Mouse (Mus musculus): ENCODE measurements around the gene Tmem108. TPM values are rescaled to one million over a fixed set of nuclear protein-coding genes. Genes with fewer than 3 reads are reported as not detected.
"Not testable (repeated sequence)": the region's sequence is repeated elsewhere in the genome, so short reads cannot be mapped to it uniquely, and the experiment has no call there.

Tmem108 gene
- total RNA-seq, 4 experiments from 2014 or later = not detected

- no peak for DNase-seq (ENCODE audit: low spot score in 2 of 2)
Measured at GRCm38 (mm10) chr9:103681741-103682330, 79.8 kb downstream of the Tmem108 start.

GRCm38 (mm10) chr9:103679234-103679633, 82.4 kb downstream of the Tmem108 start:
- no peak for DNase-seq (ENCODE audit: low spot score in 2 of 2)

- no peak for DNase-seq (ENCODE audit: low spot score in 2 of 2)
Measured at GRCm38 (mm10) chr9:103678531-103679060, 83.0 kb downstream of the Tmem108 start.

DNA sequence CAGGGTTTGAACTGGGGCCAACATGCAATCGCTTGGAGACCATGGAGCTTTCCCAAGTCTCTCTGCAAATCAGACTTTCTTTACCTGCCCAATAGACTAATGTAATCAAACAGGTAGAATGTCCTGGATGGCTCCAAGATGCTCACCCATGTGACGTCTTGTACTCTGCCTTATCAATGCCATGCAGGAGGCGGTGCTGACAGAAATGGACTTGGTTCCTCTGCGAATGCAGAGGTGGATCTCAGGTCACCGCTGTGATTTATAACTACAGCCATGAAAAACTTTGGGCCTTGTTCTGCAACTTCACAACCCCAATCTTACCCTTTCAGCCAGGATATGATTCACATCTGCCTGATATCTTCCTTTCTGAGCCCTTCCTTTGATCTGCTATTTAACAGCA, 83.8 kb downstream of the Tmem108 start:
- no peak for DNase-seq (ENCODE audit: low spot score in 2 of 2)

- no peak for DNase-seq (ENCODE audit: low spot score in 2 of 2)
Measured at GRCm38 (mm10) chr9:103675721-103676480, 85.7 kb downstream of the Tmem108 start.

DNA sequence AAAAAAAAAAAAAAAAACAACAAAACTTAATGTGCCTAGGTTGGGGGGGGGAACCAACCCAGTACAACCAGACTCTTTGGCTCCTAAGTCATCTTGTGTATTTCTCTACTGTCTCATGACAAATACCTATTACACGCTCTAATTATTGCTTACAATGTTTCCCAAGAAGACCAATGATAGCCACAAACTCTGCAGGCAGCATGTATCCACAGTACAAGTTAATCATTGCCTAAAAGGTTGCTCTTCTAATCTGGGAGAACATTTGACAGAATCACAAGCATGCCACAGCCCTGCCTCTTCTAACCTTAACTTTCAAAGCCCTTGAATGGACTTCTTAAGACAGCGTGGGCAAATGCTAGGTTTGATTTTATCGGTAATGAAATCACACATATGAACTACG, 88.8 kb downstream of the Tmem108 start:
- no peak for DNase-seq (ENCODE audit: low spot score in 2 of 2)

- not testable (repeated sequence) for DNase-seq (ENCODE audit: low spot score in 2 of 2)
Measured at GRCm38 (mm10) chr9:103670592-103671113, 91.0 kb downstream of the Tmem108 start.

GRCm38 (mm10) chr9:103668830-103669229, 92.8 kb downstream of the Tmem108 start:
- no peak for DNase-seq (ENCODE audit: low spot score in 2 of 2)

- DNase-seq (ENCODE audit: low spot score in 2 of 2) = no peak
Measured at GRCm38 (mm10) chr9:103665817-103666216, 95.8 kb downstream of the Tmem108 start.

GRCm38 (mm10) chr9:103664151-103664550, 97.5 kb downstream of the Tmem108 start:
- DNase-seq (ENCODE audit: low spot score in 2 of 2) = no peak

DNA sequence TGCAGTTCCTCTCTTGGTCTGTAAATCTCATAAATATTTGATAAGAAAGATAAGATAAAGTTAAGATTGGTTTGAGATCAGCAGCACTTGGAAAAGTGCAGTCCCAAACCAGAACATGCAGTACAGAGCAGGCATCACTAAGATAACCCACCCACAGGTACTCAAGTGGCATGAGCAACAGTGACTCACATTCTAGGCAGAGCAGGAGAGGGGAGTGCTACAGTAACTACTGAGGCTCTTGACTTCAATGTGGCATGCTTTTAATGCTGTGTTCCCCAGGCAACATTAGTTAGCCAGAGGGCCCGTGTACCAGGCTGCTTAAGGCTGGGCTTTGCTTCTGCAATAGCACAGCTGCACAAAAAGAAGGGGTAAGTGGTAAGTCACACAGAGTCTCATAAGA, 99.8 kb downstream of the Tmem108 start:
- no peak for DNase-seq (ENCODE audit: low spot score in 2 of 2)

DNA sequence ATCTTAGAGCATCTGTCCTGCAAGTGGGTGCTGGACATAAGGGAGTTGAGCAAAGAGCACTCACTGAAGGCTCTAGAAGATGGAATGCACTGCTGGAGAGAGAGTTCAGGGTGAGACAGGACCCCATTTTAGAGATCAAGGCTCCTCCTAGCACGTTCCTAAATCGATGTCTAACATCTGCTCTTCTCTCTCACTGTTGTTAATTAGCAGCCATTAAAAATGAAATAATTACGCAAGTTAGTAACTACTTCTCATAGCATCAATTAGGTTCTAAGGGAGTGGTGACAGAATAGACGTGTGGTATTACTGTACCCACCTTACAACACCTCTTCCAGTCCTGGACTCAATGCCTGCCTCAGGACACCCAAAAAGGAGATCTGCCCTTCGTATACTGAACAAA, 103.7 kb downstream of the Tmem108 start:
- DNase-seq (ENCODE audit: low spot score in 2 of 2) = no peak

DNA sequence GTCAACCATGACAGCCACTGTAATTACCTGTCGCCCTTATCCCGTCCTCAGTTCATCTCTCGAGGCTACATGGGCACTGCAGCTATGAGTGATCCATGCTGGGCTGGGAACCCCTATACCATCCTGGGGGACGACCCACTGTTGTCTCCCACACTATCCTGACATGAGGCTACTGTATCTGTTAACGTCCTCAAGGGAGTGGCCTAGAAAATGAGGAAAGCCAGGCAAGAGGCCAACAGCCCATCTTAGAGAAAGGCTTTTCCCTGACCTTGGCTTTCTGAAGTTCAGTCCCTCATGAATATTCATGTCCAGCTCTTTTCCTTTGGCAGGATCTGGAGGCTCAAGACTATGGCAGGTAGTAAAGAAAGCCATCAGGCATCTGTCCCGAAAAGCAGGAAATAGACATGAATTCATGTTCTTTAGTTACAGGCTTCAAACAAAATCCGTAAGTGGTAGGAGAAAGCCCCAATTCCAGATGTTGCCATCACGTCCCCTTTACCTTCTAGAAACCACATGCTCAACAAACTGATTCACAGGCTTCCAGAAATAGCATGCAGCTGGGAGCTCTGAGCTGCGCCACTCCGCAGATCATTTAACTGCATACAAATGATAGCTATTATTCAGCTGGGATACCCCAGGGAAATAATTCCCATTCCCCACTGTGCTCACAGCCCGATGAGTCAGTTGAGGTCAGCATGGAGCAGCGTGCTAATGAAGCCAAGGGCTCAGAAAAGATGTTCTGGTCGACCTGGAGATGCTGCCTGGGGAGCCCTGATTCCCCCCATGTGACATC, 104.3 kb downstream of the Tmem108 start:
- DNase-seq (ENCODE audit: low spot score in 2 of 2) = no peak

DNA sequence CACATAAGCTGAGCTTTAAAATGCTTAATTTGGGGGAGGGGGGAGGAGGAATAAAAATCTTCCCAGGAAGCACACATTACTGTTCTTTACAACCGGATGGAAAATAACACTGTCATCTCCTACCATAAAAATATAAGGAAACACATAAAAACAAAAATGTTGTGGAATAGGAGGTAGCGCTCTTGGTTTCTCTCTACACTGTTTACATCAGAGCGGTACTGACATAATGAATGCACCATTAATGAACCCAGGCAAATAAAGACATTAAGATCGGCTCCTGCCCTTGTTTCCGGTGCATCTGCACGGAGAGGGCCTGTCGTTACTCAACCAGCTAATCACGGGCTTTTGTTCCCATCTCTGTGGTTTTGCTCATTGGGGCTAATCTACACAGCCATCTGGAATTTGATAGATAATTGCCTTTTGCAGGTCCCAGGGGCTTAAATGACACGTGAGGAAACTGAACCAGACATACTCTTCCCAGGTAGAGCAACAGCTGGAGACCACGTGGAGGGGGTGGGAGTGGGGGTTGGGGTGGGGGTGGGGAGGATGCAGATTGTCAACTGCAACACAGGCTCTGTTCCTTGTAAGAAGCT, 107.5 kb downstream of the Tmem108 start:
- DNase-seq (ENCODE audit: low spot score in 2 of 2) = no peak

DNA sequence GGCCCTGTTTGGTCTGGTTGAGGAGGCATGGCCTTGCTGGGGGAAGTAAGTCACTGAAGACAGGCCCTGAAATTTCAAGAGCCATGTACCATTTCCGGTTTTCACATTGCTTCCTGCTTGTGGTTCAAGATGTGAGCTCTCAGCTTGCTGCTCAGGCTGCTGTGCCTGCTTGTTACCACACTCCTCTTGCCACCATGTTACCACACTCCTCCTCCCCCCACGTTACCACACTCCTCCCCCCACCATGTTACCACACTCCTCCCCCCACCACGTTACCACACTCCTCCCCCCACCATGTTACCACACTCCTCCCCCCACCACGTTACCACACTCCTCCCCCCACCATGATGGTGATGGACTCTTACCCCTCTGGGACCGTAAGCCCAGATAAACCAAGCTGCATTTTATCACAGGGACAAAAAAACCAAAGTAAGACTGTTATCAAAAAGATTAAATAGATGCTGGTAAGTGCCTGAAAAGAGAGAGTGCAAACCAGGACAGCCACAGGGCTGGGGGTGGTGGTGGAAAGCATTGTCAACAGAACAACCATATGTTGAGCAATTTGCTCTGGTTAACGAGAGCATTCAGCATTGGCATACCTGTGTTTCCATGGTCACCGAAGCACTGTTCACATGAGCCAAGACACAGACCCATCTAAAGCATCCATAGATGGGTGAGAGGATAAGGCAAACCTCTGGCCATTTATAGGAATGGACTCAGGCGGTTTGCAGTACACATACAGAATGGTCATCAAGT, 109.3 kb downstream of the Tmem108 start:
- no peak for DNase-seq (ENCODE audit: low spot score in 2 of 2)

GRCm38 (mm10) chr9:103646605-103647004, 115.0 kb downstream of the Tmem108 start:
- DNase-seq (ENCODE audit: low spot score in 2 of 2) = no peak

DNA sequence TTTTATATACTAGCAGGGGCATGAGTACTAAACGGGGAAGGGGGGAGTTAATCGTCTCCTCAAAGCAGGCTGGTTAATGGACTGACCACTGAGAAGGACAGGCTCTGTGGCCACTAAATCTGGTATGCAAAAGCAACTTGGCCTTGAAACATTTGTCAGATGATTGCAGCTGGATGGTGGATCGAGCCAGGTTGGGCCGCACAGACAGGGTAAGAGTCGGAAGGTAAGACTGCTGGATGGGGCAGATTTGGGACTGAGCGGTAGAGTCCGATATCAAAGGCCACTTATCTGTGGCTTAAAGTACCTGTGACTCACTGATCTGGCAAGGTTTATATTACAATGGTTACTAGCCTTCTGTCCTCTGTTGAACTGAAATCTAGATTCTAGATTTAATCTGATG, 115.9 kb downstream of the Tmem108 start:
- DNase-seq (ENCODE audit: low spot score in 2 of 2) = no peak

DNA sequence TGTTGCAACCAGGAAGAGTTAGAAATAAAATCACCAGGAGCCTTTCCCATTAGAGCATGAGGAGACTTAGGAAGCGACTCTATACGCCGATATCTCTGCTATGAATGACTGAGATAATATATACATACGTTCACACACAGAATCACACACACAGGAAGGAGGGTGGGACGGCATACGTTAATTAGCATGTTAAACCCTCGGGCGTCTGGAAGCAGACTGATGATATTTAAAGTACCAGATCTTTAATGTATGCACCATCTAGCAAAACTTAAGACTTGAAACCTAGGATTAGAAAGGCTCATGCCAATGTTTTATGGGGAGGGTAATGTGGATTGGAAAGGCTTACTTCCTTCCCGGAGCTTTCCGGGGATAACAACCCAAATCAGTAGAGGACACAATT, 119.3 kb downstream of the Tmem108 start:
- no peak for DNase-seq (ENCODE audit: low spot score in 2 of 2)

GRCm38 (mm10) chr9:103641340-103641739, 120.3 kb downstream of the Tmem108 start:
- no peak for DNase-seq (ENCODE audit: low spot score in 2 of 2)

- no peak for DNase-seq (ENCODE audit: low spot score in 2 of 2)
Measured at GRCm38 (mm10) chr9:103639413-103639812, 122.2 kb downstream of the Tmem108 start.

- no peak for DNase-seq (ENCODE audit: low spot score in 2 of 2)
Measured at GRCm38 (mm10) chr9:103637451-103637850, 124.2 kb downstream of the Tmem108 start.

Data from gastrocnemius, adult 8-10 months (tissue).